Comparison of ENCODE assay signal across 17 mouse cellular contexts in the genomic region with DNA sequence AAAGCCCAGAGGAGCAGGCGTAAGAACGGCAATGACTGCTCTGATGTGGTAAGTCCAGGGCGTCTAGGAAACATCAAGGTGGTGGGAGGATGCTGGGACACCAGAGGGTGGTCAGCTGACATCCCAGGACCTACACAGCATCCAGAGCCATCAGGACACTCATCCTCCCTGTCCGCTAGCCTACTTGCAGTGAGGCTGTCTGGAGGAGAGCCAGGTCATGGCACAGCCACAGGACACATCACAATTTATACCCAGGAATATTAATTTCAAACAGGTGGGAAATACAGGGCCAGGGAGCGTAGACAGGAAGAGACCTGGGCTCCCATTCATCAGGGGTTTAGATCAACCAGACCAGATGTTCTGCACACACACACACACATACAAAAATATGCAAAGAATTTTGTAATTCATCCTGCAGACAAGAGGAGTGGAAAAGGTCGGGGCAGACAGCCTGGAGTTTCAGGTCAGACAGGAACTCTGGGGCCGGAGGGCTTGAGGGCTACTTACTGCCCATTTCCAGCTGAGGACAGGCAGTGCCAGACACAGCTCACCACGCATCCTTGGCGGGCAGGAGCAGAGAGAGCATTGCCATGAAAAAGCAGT.
A peak's percentile ranks its signal among the peaks of the same experiment; 100 is the strongest.
DNase-seq lines count a peak whose midpoint lies in the region; ATAC-seq lines count a peak whose summit lies in the region.
"Had no signal": no experiment of that assay in that cellular context is flagged by ENCODE, and none has a peak within 500 bp of the region (broad histone marks: within the 10 kb centered on the region; RNA-seq: fewer than 3 reads in every experiment).

No protein-coding gene starts in this region.

- no peaks in the 10 kb centered on the region for H3K36me3 ChIP-seq in forebrain, embryonic 10.5 days (replicated peaks)
- no peaks in the 10 kb centered on the region for H3K36me3 ChIP-seq in forebrain, embryonic 14.5 days (ENCODE audit: control insufficient read depth, insufficient read depth, low read length)
- no peaks in the 10 kb centered on the region for H3K36me3 ChIP-seq in neural tube, embryonic 15.5 days
- H3K36me3 ChIP-seq: lung, embryonic 15.5 days; neural tube, embryonic 13.5 days had no signal

- no peak overlapping the region for H3K9ac ChIP-seq in forebrain, embryonic 14.5 days (ENCODE audit: low read length)
- no peak overlapping the region for H3K9ac ChIP-seq in neural tube, embryonic 15.5 days (replicated peaks)
- H3K9ac ChIP-seq: forebrain, postnatal 0 days; lung, embryonic 15.5 days; neural tube, embryonic 13.5 days had no signal

- H3K9me3 ChIP-seq in forebrain, embryonic 10.5 days: no peaks in the 10 kb centered on the region
- no peaks in the 10 kb centered on the region for H3K9me3 ChIP-seq in forebrain, embryonic 14.5 days (replicated peaks; ENCODE audit: control insufficient read depth, low read length)
- H3K9me3 ChIP-seq in neural tube, embryonic 15.5 days (replicated peaks): no peaks in the 10 kb centered on the region
- H3K9me3 ChIP-seq: lung, embryonic 15.5 days; neural tube, embryonic 13.5 days had no signal

- no peak overlapping the region for H3K4me3 ChIP-seq in forebrain, embryonic 10.5 days
- no peak overlapping the region for H3K4me3 ChIP-seq in forebrain, embryonic 14.5 days (ENCODE audit: low read depth, low read length)
- no peak overlapping the region for H3K4me3 ChIP-seq in neural tube, embryonic 15.5 days (replicated peaks)
- H3K4me3 ChIP-seq: lung, embryonic 15.5 days; neural tube, embryonic 13.5 days had no signal

- no peak for ATAC-seq in forebrain, embryonic 14.5 days
- no peak for ATAC-seq in neural tube, embryonic 15.5 days (ENCODE audit: low FRiP score)
- ATAC-seq: forebrain, postnatal 0 days had no signal

- peaks cover 25% of the 10 kb centered on the region for H3K4me1 ChIP-seq in forebrain, embryonic 10.5 days
- no peaks in the 10 kb centered on the region for H3K4me1 ChIP-seq in forebrain, embryonic 14.5 days (ENCODE audit: control insufficient read depth, insufficient read depth, low read length)
- no peaks in the 10 kb centered on the region for H3K4me1 ChIP-seq in neural tube, embryonic 15.5 days
- H3K4me1 ChIP-seq: lung, embryonic 15.5 days had no signal

- no peak for DNase-seq in forebrain, embryonic 10.5 days (ENCODE audit: extremely low spot score, low spot score)
- DNase-seq in forebrain, embryonic 14.5 days (ENCODE audit: low spot score): no peak
- peak; percentile 54 for DNase-seq in neural tube, embryonic 10.5 days (ENCODE audit: extremely low spot score, low spot score)
- DNase-seq in embryo, embryonic 11.5 days (ENCODE audit: low read depth, low spot score): peak; percentile 27
- DNase-seq in yolk sac, embryonic 10.5 days (ENCODE audit: low spot score): peak; percentile 55
- DNase-seq in spleen, postnatal 14 days (ENCODE audit: low spot score in 2 of 2): no peak
- no peak for DNase-seq in lung, postnatal 4 days
- DNase-seq: adrenal gland, postnatal 10 days; B cell, adult 2 months; forebrain, postnatal 0 days; kidney, adult 8-10 months; kidney, postnatal 4 days; thymus, postnatal 4 days had no signal

- H3K27me3 ChIP-seq in forebrain, embryonic 10.5 days (ENCODE audit: poor library complexity, severe bottlenecking): no peaks in the 10 kb centered on the region
- no peaks in the 10 kb centered on the region for H3K27me3 ChIP-seq in forebrain, embryonic 14.5 days (replicated peaks; ENCODE audit: control insufficient read depth, insufficient read depth, low read length)
- H3K27me3 ChIP-seq in neural tube, embryonic 15.5 days (replicated peaks): no peaks in the 10 kb centered on the region
- H3K27me3 ChIP-seq: lung, embryonic 15.5 days; neural tube, embryonic 13.5 days had no signal

- H3K4me2 ChIP-seq in forebrain, embryonic 14.5 days (ENCODE audit: low read length): no peak overlapping the region
- no peak overlapping the region for H3K4me2 ChIP-seq in neural tube, embryonic 15.5 days
- H3K4me2 ChIP-seq: liver, embryonic 11.5 days; lung, embryonic 15.5 days; neural tube, embryonic 13.5 days had no signal

- peak overlapping the region; percentile 75 for H3K27ac ChIP-seq in forebrain, embryonic 10.5 days
- no peak overlapping the region for H3K27ac ChIP-seq in forebrain, embryonic 14.5 days (ENCODE audit: low read depth, low read length)
- no peak overlapping the region for H3K27ac ChIP-seq in neural tube, embryonic 15.5 days (replicated peaks)
- H3K27ac ChIP-seq: lung, embryonic 15.5 days; neural tube, embryonic 13.5 days had no signal

- 55% methylated on average over 9 of the region's 9 CpGs for WGBS in forebrain, embryonic 10.5 days
- WGBS in forebrain, embryonic 14.5 days: 71% methylated on average over 9 of the region's 9 CpGs
- 60% methylated on average over 9 of the region's 9 CpGs for WGBS in neural tube, embryonic 15.5 days

Comparison
In these comparisons a context has a peak if more than half of its experiments do, and no peak if none do; other contexts are left out.
1. DNase-seq: peak in neural tube, embryonic 10.5 days (single experiment), embryo, embryonic 11.5 days (single experiment) and yolk sac, embryonic 10.5 days (single experiment); none in forebrain, embryonic 10.5 days (single experiment), forebrain, embryonic 14.5 days (single experiment), spleen, postnatal 14 days (0 of 2) and lung, postnatal 4 days (0 of 2).